Mouse (Mus musculus) monocyte, adult 5-6 weeks (primary cell): ENCODE measurements around the gene Gm7324. TPM values are rescaled to one million over a fixed set of nuclear protein-coding genes. Genes with fewer than 3 reads are reported as not detected.
"Not testable (repeated sequence)": the region's sequence is repeated elsewhere in the genome, so short reads cannot be mapped to it uniquely, and the experiment has no call there.

Experiments
- ATAC-seq: fragments of 153-309, 156-312 bp; replicated peaks from 2 replicates; pipeline ENCODE4 v1.8.0; 2017; ENCODE audit warnings: mild to moderate bottlenecking; ENCODE audit not compliant: low TSS enrichment, insufficient number of reproducible peaks, severe bottlenecking, poor library complexity, low FRiP score
- total RNA-seq: library from RNA; stranded (forward); fragments of 200-1000, 200-491, 200-594 nt; gene quantifications from 3 replicates; pipeline ENCODE4 v1.2.3, GENCODE M21; 2017

Gm7324 gene
- 0.67 to 10.2 TPM (median 4.4 TPM) in 3 replicates for total RNA-seq

GRCm38 (mm10) chr14:43697621-43698020, at the start of gene Gm7324:
Gm7324 (plus strand) TSS chr14:43697828.
- ATAC-seq = not testable (repeated sequence)

GRCm38 (mm10) chr14:43677099-43677498, 20.5 kb upstream of the Gm7324 start, which contains the start of gene Gm8165:
Gm8165 (minus strand) TSS chr14:43677199.
- ATAC-seq = not testable (repeated sequence)

GRCm38 (mm10) chr14:43727385-43727784, 29.8 kb downstream of the Gm7324 start, which contains the start of gene Gm16506:
Gm16506 (minus strand) TSS chr14:43727485.
- ATAC-seq = not testable (repeated sequence)

- ATAC-seq = not testable (repeated sequence)
Observed at GRCm38 (mm10) chr14:43747566-43747965, 49.9 kb downstream of the Gm7324 start, which contains the start of gene Gm6526. Gm6526 (plus strand) TSS chr14:43747866.

Other genes starting within 250 kb of the Gm7324 start
- gene Gm5799, start 154.3 kb upstream of the Gm7324 start, total RNA-seq = not detected in 3 replicates
- gene Gm17654, start 118.7 kb upstream of the Gm7324 start, total RNA-seq = not detected in 3 replicates
- gene Gm10375, start 89.8 kb upstream of the Gm7324 start, total RNA-seq = not detected in 3 replicates
- not detected in 3 replicates for gene Gm8165, start 20.6 kb upstream of the Gm7324 start, total RNA-seq
- not detected in 3 replicates for gene Gm16506, start 29.7 kb downstream of the Gm7324 start, total RNA-seq
- gene Gm6526, start 50.0 kb downstream of the Gm7324 start, total RNA-seq = not detected in 3 replicates
- not detected in 3 replicates for gene Gm8180, start 86.9 kb downstream of the Gm7324 start, total RNA-seq
- gene Ear1, start 177.7 kb downstream of the Gm7324 start, total RNA-seq = 4.8 to 10.8 TPM in 2 of 3 replicates, not detected in the other
- gene Ear10, start 225.7 kb downstream of the Gm7324 start, total RNA-seq = not detected in 3 replicates
- 0.48 to 0.75 TPM in 2 of 3 replicates, not detected in the other for gene Gm8113, start 227.6 kb downstream of the Gm7324 start, total RNA-seq